Mouse (Mus musculus): ENCODE data around the gene Parp3.

DNA sequence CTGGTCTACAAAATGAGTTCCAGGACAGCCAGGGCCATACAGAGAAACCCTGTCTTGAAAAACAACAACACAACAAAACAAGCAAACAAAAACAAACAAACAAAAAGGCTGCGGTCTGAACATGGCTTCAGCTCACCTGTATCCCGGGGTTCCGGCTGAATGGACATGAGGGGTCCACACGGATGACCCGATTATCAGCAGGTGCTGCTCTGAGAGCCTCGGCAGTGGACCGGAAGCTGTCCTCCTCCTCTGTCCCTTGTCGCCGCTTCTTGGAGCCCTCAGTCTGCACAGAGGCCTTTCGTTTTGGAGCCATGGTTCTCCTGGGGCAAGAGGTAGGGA lies 1.1 kb downstream of the Parp3 start, which contains the start of gene Rrp9:
- TF ChIP-seq CTCF (IDR thresholded peaks at IDR 0.05) = no peak
- TF ChIP-seq POLR2A (IDR thresholded peaks at IDR 0.05; ENCODE audit: insufficient read depth, low read depth, low read length) = no peak

All from heart, adult 2 months (tissue).